In the genomic region with DNA sequence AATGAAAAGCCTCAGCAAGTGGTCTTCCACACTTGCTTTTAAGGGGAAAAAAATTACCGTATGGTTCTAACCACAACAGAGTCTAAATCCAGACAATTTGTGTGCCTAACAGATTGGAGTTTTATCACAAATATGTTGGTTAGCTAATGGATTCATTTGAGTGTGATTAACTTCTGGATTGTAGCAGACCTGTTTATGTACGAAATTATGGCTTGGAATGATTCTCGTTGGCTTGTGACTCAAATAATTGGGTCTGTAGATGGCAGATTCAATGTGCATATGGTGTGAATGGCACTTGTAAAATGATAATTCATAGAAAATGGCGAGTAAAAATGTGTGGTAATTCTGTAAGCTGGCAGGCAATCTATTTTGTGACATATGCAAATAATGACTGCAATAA, we compare ENCODE assay signal across 21 mouse cellular contexts.
DNase-seq lines count a peak whose midpoint lies in the region; ATAC-seq lines count a peak whose summit lies in the region.
"Had no signal": no experiment of that assay in that cellular context is flagged by ENCODE, and none has a peak within 500 bp of the region (broad histone marks: within the 10 kb centered on the region; RNA-seq: fewer than 3 reads in every experiment).

No protein-coding gene starts in this region.

- peak; percentile 89 for DNase-seq in forebrain, embryonic 14.5 days (ENCODE audit: low spot score)
- DNase-seq in brain, adult 2 months (ENCODE audit: low read depth, low spot score), result peak; percentile 2
- DNase-seq in brain, embryonic 18.5 days (ENCODE audit: low read depth, low spot score), result peak; percentile 54
- no peak for DNase-seq in heart, adult 11 months
- no peak for DNase-seq in gastrocnemius, postnatal 4 days (ENCODE audit: low spot score in 2 of 2)
- DNase-seq: adrenal gland, postnatal 10 days; adrenal gland, postnatal 36 days; B cell, adult 2 months; cerebellum, adult 18-20 months; cerebellum, adult 9-10 months; cerebellum, postnatal 14 days; gastrocnemius, postnatal 25 days; kidney, adult 11 months; kidney, adult 8-10 months had no signal

- no peak overlapping the region for H3K4me3 ChIP-seq in forebrain, embryonic 14.5 days (ENCODE audit: low read depth, low read length)
- H3K4me3 ChIP-seq in forebrain, embryonic 12.5 days (replicated peaks), result no peak overlapping the region
- H3K4me3 ChIP-seq: hindbrain, embryonic 12.5 days; hindbrain, embryonic 15.5 days had no signal

- H3K9me3 ChIP-seq in forebrain, embryonic 14.5 days (replicated peaks; ENCODE audit: control insufficient read depth, low read length), result no peaks in the 10 kb centered on the region
- no peaks in the 10 kb centered on the region for H3K9me3 ChIP-seq in forebrain, embryonic 12.5 days
- H3K9me3 ChIP-seq: hindbrain, embryonic 12.5 days; hindbrain, embryonic 15.5 days had no signal

- H3K9ac ChIP-seq in forebrain, embryonic 14.5 days (ENCODE audit: low read length), result no peak overlapping the region
- H3K9ac ChIP-seq in forebrain, embryonic 12.5 days, result no peak overlapping the region
- H3K9ac ChIP-seq: hindbrain, embryonic 12.5 days; hindbrain, embryonic 15.5 days had no signal

- ATAC-seq in forebrain, embryonic 14.5 days, result peak; percentile 88
- ATAC-seq in forebrain, embryonic 12.5 days (ENCODE audit: low FRiP score), result no peak
- ATAC-seq: Patski had no signal

- WGBS in forebrain, embryonic 14.5 days, result 53% methylated on average over 4 of the region's 4 CpGs
- WGBS in forebrain, embryonic 12.5 days, result 75% methylated on average over 4 of the region's 4 CpGs

- H3K27me3 ChIP-seq in forebrain, embryonic 14.5 days (replicated peaks; ENCODE audit: control insufficient read depth, insufficient read depth, low read length), result no peaks in the 10 kb centered on the region
- no peaks in the 10 kb centered on the region for H3K27me3 ChIP-seq in forebrain, embryonic 12.5 days
- H3K27me3 ChIP-seq: CH12.LX; hindbrain, embryonic 12.5 days; hindbrain, embryonic 15.5 days; Patski had no signal

- no peaks in the 10 kb centered on the region for H3K36me3 ChIP-seq in forebrain, embryonic 14.5 days (ENCODE audit: control insufficient read depth, insufficient read depth, low read length)
- no peaks in the 10 kb centered on the region for H3K36me3 ChIP-seq in forebrain, embryonic 12.5 days (replicated peaks)
- H3K36me3 ChIP-seq: G1E; hindbrain, embryonic 12.5 days; hindbrain, embryonic 15.5 days had no signal

- no peak overlapping the region for H3K27ac ChIP-seq in forebrain, embryonic 14.5 days (ENCODE audit: low read depth, low read length)
- H3K27ac ChIP-seq in forebrain, embryonic 12.5 days, result no peak overlapping the region
- H3K27ac ChIP-seq: hindbrain, embryonic 12.5 days; hindbrain, embryonic 15.5 days had no signal

- no peak overlapping the region for H3K4me2 ChIP-seq in forebrain, embryonic 14.5 days (ENCODE audit: low read length)
- no peak overlapping the region for H3K4me2 ChIP-seq in forebrain, embryonic 12.5 days
- H3K4me2 ChIP-seq: heart, embryonic 11.5 days; hindbrain, embryonic 12.5 days; hindbrain, embryonic 15.5 days had no signal

- H3K4me1 ChIP-seq in forebrain, embryonic 14.5 days (ENCODE audit: control insufficient read depth, insufficient read depth, low read length), result no peaks in the 10 kb centered on the region
- no peaks in the 10 kb centered on the region for H3K4me1 ChIP-seq in forebrain, embryonic 12.5 days
- H3K4me1 ChIP-seq: hindbrain, embryonic 12.5 days; hindbrain, embryonic 15.5 days had no signal

Comparison
In these comparisons a context has a peak if more than half of its experiments do, and no peak if none do; other contexts are left out.
1. DNase-seq: peak in forebrain, embryonic 14.5 days (single experiment), brain, adult 2 months (single experiment) and brain, embryonic 18.5 days (single experiment); none in heart, adult 11 months (single experiment) and gastrocnemius, postnatal 4 days (0 of 2).